Mouse (Mus musculus) C2C12 (cell line): Measurements from ENCODE around the gene Taar1. TPM values are rescaled to one million over a fixed set of nuclear protein-coding genes. Genes with fewer than 3 reads are reported as not detected.

Experiments
- H3K27me3 ChIP-seq: one replicate; pipeline ENCODE4 v1.6.1; 2011; ENCODE audit not compliant: control insufficient read depth, insufficient read depth, insufficient read length
- H3K36me3 ChIP-seq: one replicate; pipeline ENCODE4 v1.6.1; 2011; ENCODE audit not compliant: control insufficient read depth, insufficient read depth
- H3K4me3 ChIP-seq: one replicate; pipeline ENCODE4 v1.5.1; 2011; ENCODE audit warnings: mild to moderate bottlenecking, control low read depth; ENCODE audit not compliant: poor library complexity, insufficient read depth, severe bottlenecking
- H3K79me2 ChIP-seq: one replicate; pipeline ENCODE4 v1.6.1; 2011; ENCODE audit not compliant: control insufficient read depth, insufficient read depth
- H3K79me3 ChIP-seq: one replicate; pipeline ENCODE4 v1.6.1; 2011; ENCODE audit warnings: low read depth, control low read depth
- H3ac ChIP-seq: one replicate; pipeline ENCODE3; 2011; ENCODE audit warnings: low read depth; ENCODE audit not compliant: control insufficient read depth, insufficient read length
- CEBPB ChIP-seq: IDR thresholded peaks from one replicate; pipeline ENCODE4 v1.6.1; 2011; ENCODE audit warnings: low read depth, mild to moderate bottlenecking, control low read depth, moderate library complexity
- CTCF ChIP-seq: IDR thresholded peaks from one replicate; pipeline ENCODE4 v1.5.1; 2011; ENCODE audit not compliant: control insufficient read depth, insufficient read depth, insufficient read length
- FOSL1 ChIP-seq: IDR thresholded peaks from one replicate; pipeline ENCODE4 v1.8.0; 2011; ENCODE audit warnings: mild to moderate bottlenecking, low read length; ENCODE audit not compliant: poor library complexity, insufficient read depth, severe bottlenecking
- MAX ChIP-seq: IDR thresholded peaks from one replicate; pipeline ENCODE4 v1.6.1; 2011; ENCODE audit warnings: mild to moderate bottlenecking, control low read depth
- MYOD1 ChIP-seq: IDR thresholded peaks from one replicate; pipeline ENCODE4 v1.6.1; 2011; ENCODE audit warnings: low read depth; ENCODE audit not compliant: control insufficient read depth, insufficient read length
- MYOG ChIP-seq: IDR thresholded peaks from one replicate; pipeline ENCODE4 v1.6.1; 2011; ENCODE audit not compliant: control insufficient read depth, insufficient read length; ENCODE audit errors: extremely low read depth
- USF1 ChIP-seq: IDR thresholded peaks from one replicate; pipeline ENCODE4 v1.6.1; 2011; ENCODE audit warnings: low read depth, mild to moderate bottlenecking, control low read depth, moderate library complexity
- polyA plus RNA-seq: library from polyadenylated mRNA; unstranded; fragments of >200 nt; fragmentation: generic; extraction: Trizol; gene quantifications from one replicate; pipeline ENCODE4 v1.2.1, GENCODE M21; 2012; ENCODE audit warnings: missing spikeins

Gene Taar1
- polyA plus RNA-seq, 1 experiment: not detected

DNA sequence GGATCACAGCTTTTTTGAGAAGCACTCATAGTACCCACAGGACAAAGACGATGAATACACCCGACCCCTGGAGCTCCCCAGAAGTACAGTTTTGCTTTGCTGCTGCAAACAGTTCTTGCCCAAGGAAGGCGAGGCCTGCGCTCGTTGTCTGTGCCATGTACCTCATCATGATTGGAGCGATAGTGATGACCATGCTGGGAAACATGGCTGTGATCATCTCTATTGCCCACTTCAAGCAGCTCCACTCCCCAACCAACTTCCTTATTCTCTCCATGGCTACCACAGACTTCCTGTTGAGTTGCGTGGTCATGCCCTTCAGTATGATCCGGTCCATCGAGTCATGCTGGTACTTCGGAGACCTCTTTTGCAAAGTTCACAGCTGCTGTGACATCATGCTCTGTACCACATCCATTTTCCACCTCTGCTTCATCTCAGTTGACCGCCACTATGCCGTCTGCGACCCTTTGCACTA is 40.3 kb downstream of the Taar1 start, which contains the start of gene Taar4:
Gene Taar4, plus strand, starts transcription at position 51 of the 472 bp plus-strand sequence.
- H3K4me3 ChIP-seq: no peak within 1 kb of the TSS
- no peaks in the 10 kb centered on the region for H3K36me3 ChIP-seq
- no peak within 1 kb of the TSS for H3ac ChIP-seq
- H3K79me3 ChIP-seq: no peaks in the 10 kb centered on the region
- TF ChIP-seq MYOG (no peak), USF1 (no peak), MYOD1 (no peak), CEBPB (no peak), CTCF (no peak), MAX (no peak), FOSL1 (no peak)
- no peaks in the 10 kb centered on the region for H3K79me2 ChIP-seq
- peaks cover 3% of the 10 kb centered on the region for H3K27me3 ChIP-seq

DNA sequence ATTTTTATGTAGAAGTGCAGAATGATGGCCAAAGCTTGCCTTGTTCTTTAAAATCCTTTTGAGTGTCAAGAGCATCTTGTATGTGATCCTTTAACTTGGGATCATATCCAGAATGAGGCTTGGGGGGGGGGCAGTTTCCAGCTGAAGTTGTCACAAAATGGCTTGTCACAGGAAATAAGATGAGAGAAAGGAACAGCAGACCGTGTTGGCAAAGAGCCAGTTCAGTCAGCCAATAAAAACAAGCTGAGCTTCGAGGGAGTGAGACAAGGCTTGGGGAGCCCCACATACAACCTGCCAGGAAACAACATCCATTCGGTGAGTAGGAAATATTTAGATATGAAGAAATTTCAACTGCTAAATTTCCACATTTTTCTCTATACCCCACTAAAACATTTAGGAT is 43.3 kb downstream of the Taar1 start:
- H3K36me3 ChIP-seq: no peaks in the 10 kb centered on the region
- H3K27me3 ChIP-seq: peaks cover 7% of the 10 kb centered on the region
- H3K79me3 ChIP-seq: no peaks in the 10 kb centered on the region
- no peaks in the 10 kb centered on the region for H3K79me2 ChIP-seq
- no peak overlapping the region for H3K4me3 ChIP-seq
- TF ChIP-seq MYOD1 (no peak), CTCF (no peak), CEBPB (no peak), FOSL1 (no peak), USF1 (no peak), MAX (no peak), MYOG (no peak)
- H3ac ChIP-seq: no peak overlapping the region

DNA sequence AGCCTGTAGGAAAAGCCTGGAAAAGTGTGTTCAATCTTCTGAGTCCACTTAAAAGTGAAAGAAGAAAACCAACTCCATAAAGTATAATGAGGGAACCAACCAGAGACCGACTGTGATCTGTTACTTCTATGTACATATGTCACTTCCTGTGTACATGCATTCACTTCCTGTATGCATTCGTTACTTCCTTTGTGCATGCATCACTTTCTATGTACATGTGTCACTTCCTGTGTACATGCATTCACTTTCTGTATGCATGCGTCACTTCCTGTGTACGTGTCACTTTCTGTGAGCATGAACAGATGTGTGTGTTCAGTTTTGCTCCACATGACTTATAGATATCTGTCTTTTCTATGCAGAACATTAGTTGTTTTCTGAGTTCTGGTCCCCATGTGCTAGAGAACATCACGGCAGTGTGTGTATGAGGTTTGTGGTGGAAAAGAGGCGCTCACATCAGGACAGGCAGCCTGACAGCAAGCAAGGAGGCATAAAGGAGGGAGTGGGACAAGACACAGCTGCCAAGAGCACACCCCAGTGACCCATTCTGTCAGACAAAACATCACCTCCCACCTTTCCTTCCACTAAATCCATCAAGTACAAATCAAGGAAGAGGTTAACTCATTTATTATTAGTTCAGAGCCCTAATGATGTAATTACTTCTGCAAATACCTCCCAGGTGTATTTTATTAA is 44.9 kb downstream of the Taar1 start:
- H3K79me2 ChIP-seq: no peaks in the 10 kb centered on the region
- H3K79me3 ChIP-seq: no peaks in the 10 kb centered on the region
- H3K27me3 ChIP-seq: peaks cover 7% of the 10 kb centered on the region
- no peak overlapping the region for H3K4me3 ChIP-seq
- TF ChIP-seq MAX (no peak), CTCF (no peak), MYOD1 (no peak), MYOG (no peak), CEBPB (no peak), FOSL1 (no peak), USF1 (no peak)
- no peaks in the 10 kb centered on the region for H3K36me3 ChIP-seq
- H3ac ChIP-seq: no peak overlapping the region

DNA sequence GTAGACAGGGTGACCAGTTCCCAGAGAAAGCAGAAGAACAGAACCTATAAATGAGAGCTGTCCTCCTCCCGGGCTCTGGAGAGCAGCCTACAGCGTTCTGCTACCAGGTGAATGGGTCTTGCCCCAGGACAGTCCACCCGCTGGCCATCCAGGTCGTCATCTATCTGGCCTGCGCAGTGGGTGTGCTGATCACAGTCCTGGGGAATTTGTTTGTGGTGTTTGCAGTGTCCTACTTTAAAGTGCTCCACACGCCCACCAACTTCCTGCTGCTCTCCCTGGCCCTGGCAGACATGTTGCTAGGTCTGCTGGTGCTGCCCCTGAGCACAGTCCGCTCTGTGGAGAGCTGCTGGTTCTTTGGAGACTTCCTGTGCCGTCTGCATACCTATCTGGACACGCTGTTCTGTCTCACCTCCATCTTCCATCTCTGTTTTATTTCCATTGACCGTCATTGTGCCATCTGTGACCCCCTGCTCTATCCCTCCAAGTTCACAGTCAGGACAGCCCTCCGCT is 50.6 kb downstream of the Taar1 start, which contains the start of gene Taar5:
Gene Taar5, plus strand, starts transcription at position 51 of the 510 bp plus-strand sequence.
- H3ac ChIP-seq: no peak within 1 kb of the TSS
- peaks cover 18% of the 10 kb centered on the region for H3K27me3 ChIP-seq
- H3K79me2 ChIP-seq: no peaks in the 10 kb centered on the region
- no peaks in the 10 kb centered on the region for H3K79me3 ChIP-seq
- TF ChIP-seq MYOG (no peak), FOSL1 (no peak), MAX (no peak), MYOD1 (no peak), CTCF (no peak), CEBPB (no peak), USF1 (no peak)
- no peaks in the 10 kb centered on the region for H3K36me3 ChIP-seq
- no peak within 1 kb of the TSS for H3K4me3 ChIP-seq

Other genes starting within 250 kb of the Taar1 start
- gene Rps12, start 133.1 kb upstream of the Taar1 start, polyA plus RNA-seq: 6,760 TPM
- gene Slc18b1, start 123.4 kb upstream of the Taar1 start, polyA plus RNA-seq: 7.3 TPM
- not detected for gene Vnn3, start 68.9 kb upstream of the Taar1 start, polyA plus RNA-seq
- gene Vnn1, start 25.7 kb upstream of the Taar1 start, polyA plus RNA-seq: 0.16 TPM
- not detected for gene Taar2, start 18.2 kb downstream of the Taar1 start, polyA plus RNA-seq
- not detected for gene Taar3, start 29.2 kb downstream of the Taar1 start, polyA plus RNA-seq
- not detected for gene Taar4, start 40.1 kb downstream of the Taar1 start, polyA plus RNA-seq
- gene Taar5, start 50.4 kb downstream of the Taar1 start, polyA plus RNA-seq: not detected
- not detected for gene Taar6, start 65.3 kb downstream of the Taar1 start, polyA plus RNA-seq
- not detected for gene Taar7a, start 73.1 kb downstream of the Taar1 start, polyA plus RNA-seq
- not detected for gene Taar7b, start 79.6 kb downstream of the Taar1 start, polyA plus RNA-seq
- gene Taar7d, start 106.9 kb downstream of the Taar1 start, polyA plus RNA-seq: not detected
- gene Taar7e, start 117.3 kb downstream of the Taar1 start, polyA plus RNA-seq: not detected
- not detected for gene Taar7f, start 129.2 kb downstream of the Taar1 start, polyA plus RNA-seq
- gene Taar8a, start 156.1 kb downstream of the Taar1 start, polyA plus RNA-seq: not detected
- gene Taar8b, start 171.9 kb downstream of the Taar1 start, polyA plus RNA-seq: not detected
- gene Taar8c, start 181.6 kb downstream of the Taar1 start, polyA plus RNA-seq: not detected
- not detected for gene Taar9, start 189.2 kb downstream of the Taar1 start, polyA plus RNA-seq
- 29.9 TPM for gene Stx7, start 228.9 kb downstream of the Taar1 start, polyA plus RNA-seq